Mouse (Mus musculus): ENCODE data around the gene Ank3. TPM values are rescaled to one million over a fixed set of nuclear protein-coding genes. Genes with fewer than 3 reads are reported as not detected.

Ank3 gene
- polyA plus RNA-seq, 1 experiment from 2014 or later, result 44.7 TPM

- DNase-seq (ENCODE audit: low spot score), result no peak
- Histone ChIP-seq H3K4me3 (no peak overlapping the region), H3K27me3 (ENCODE audit: insufficient read depth, poor library complexity, severe bottlenecking) (no peaks in the 10 kb centered on the region), H3K27ac (no peak overlapping the region), H3K36me3 (no peaks in the 10 kb centered on the region), H3K9me3 (no peaks in the 10 kb centered on the region), H3K4me1 (replicated peaks) (peaks cover 14% of the 10 kb centered on the region)
- WGBS, result 80% methylated on average over 17 of the region's 17 CpGs
These were observed 98.8 kb downstream of the Ank3 start for GRCm38 (mm10) chr10:69497382-69497781.

- Histone ChIP-seq H3K9me3 (no peaks in the 10 kb centered on the region), H3K4me1 (replicated peaks) (peaks cover 14% of the 10 kb centered on the region), H3K27ac (no peak overlapping the region), H3K27me3 (ENCODE audit: insufficient read depth, poor library complexity, severe bottlenecking) (no peaks in the 10 kb centered on the region), H3K4me3 (no peak overlapping the region), H3K36me3 (no peaks in the 10 kb centered on the region)
- no peak for DNase-seq (ENCODE audit: low spot score)
- 60% methylated on average over 11 of the region's 11 CpGs for WGBS
These were observed 101.7 kb downstream of the Ank3 start for GRCm38 (mm10) chr10:69500171-69500860.

GRCm38 (mm10) chr10:69503791-69504190, 105.2 kb downstream of the Ank3 start:
- Histone ChIP-seq H3K4me1 (replicated peaks) (peaks cover 14% of the 10 kb centered on the region), H3K27me3 (ENCODE audit: insufficient read depth, poor library complexity, severe bottlenecking) (no peaks in the 10 kb centered on the region), H3K36me3 (no peaks in the 10 kb centered on the region), H3K27ac (no peak overlapping the region), H3K4me3 (no peak overlapping the region), H3K9me3 (no peaks in the 10 kb centered on the region)
- WGBS, result 87% methylated on average over 4 of the region's 4 CpGs
- DNase-seq (ENCODE audit: low spot score), result no peak

GRCm38 (mm10) chr10:69507719-69508118, 109.1 kb downstream of the Ank3 start:
- no peaks in the 10 kb centered on the region for H3K4me1 ChIP-seq (replicated peaks)
- H3K27me3 ChIP-seq (ENCODE audit: insufficient read depth, poor library complexity, severe bottlenecking), result no peaks in the 10 kb centered on the region
- DNase-seq (ENCODE audit: low spot score), result no peak
- 92% methylated on average over 8 of the region's 8 CpGs for WGBS
- no peaks in the 10 kb centered on the region for H3K36me3 ChIP-seq
- H3K4me3 ChIP-seq, result no peak overlapping the region
- H3K27ac ChIP-seq, result no peak overlapping the region
- no peaks in the 10 kb centered on the region for H3K9me3 ChIP-seq

- H3K36me3 ChIP-seq, result no peaks in the 10 kb centered on the region
- no peak overlapping the region for H3K27ac ChIP-seq
- no peaks in the 10 kb centered on the region for H3K4me1 ChIP-seq (replicated peaks)
- H3K27me3 ChIP-seq (ENCODE audit: insufficient read depth, poor library complexity, severe bottlenecking), result no peaks in the 10 kb centered on the region
- DNase-seq (ENCODE audit: low spot score), result no peak
- H3K9me3 ChIP-seq, result no peaks in the 10 kb centered on the region
- H3K4me3 ChIP-seq, result no peak overlapping the region
- 84% methylated on average over 8 of the region's 8 CpGs for WGBS
These were observed 111.8 kb downstream of the Ank3 start for GRCm38 (mm10) chr10:69510392-69510791.

GRCm38 (mm10) chr10:69511234-69511633, 112.7 kb downstream of the Ank3 start:
- Histone ChIP-seq H3K9me3 (no peaks in the 10 kb centered on the region), H3K27ac (no peak overlapping the region), H3K4me3 (no peak overlapping the region), H3K4me1 (replicated peaks) (no peaks in the 10 kb centered on the region), H3K36me3 (no peaks in the 10 kb centered on the region), H3K27me3 (ENCODE audit: insufficient read depth, poor library complexity, severe bottlenecking) (no peaks in the 10 kb centered on the region)
- DNase-seq (ENCODE audit: low spot score), result no peak
- 86% methylated on average over 1 of the region's 1 CpGs for WGBS

GRCm38 (mm10) chr10:69521977-69522376, 123.4 kb downstream of the Ank3 start:
- H3K4me3 ChIP-seq, result no peak overlapping the region
- WGBS, result 85% methylated on average over 4 of the region's 4 CpGs
- no peak for DNase-seq (ENCODE audit: low spot score)
- no peak overlapping the region for H3K27ac ChIP-seq
- H3K36me3 ChIP-seq, result no peaks in the 10 kb centered on the region
- no peaks in the 10 kb centered on the region for H3K27me3 ChIP-seq (ENCODE audit: insufficient read depth, poor library complexity, severe bottlenecking)
- H3K4me1 ChIP-seq (replicated peaks), result 0 out of 2 replicates have a peak, but pooled peaks cover 2% of the 10 kb centered on the region
- H3K9me3 ChIP-seq, result no peaks in the 10 kb centered on the region

GRCm38 (mm10) chr10:69523202-69523601, 124.6 kb downstream of the Ank3 start:
- H3K27me3 ChIP-seq (ENCODE audit: insufficient read depth, poor library complexity, severe bottlenecking), result no peaks in the 10 kb centered on the region
- no peak overlapping the region for H3K4me3 ChIP-seq
- no peak overlapping the region for H3K27ac ChIP-seq
- WGBS, result 73% methylated on average over 3 of the region's 3 CpGs
- no peak for DNase-seq (ENCODE audit: low spot score)
- H3K36me3 ChIP-seq, result no peaks in the 10 kb centered on the region
- peaks cover 2% of the 10 kb centered on the region; the same call in 1 of the 2 replicates for H3K4me1 ChIP-seq (replicated peaks)
- H3K9me3 ChIP-seq, result no peaks in the 10 kb centered on the region

GRCm38 (mm10) chr10:69527318-69527717, 128.7 kb downstream of the Ank3 start:
- Histone ChIP-seq H3K27ac (no peak overlapping the region), H3K27me3 (ENCODE audit: insufficient read depth, poor library complexity, severe bottlenecking) (no peaks in the 10 kb centered on the region), H3K36me3 (no peaks in the 10 kb centered on the region), H3K4me1 (replicated peaks) (peaks cover 5% of the 10 kb centered on the region), H3K9me3 (no peaks in the 10 kb centered on the region), H3K4me3 (no peak overlapping the region)
- no peak for DNase-seq (ENCODE audit: low spot score)
- WGBS, result 88% methylated on average over 10 of the region's 10 CpGs

GRCm38 (mm10) chr10:69528746-69529145, 130.2 kb downstream of the Ank3 start:
- Histone ChIP-seq H3K27me3 (ENCODE audit: insufficient read depth, poor library complexity, severe bottlenecking) (no peaks in the 10 kb centered on the region), H3K27ac (no peak overlapping the region), H3K9me3 (no peaks in the 10 kb centered on the region), H3K4me3 (no peak overlapping the region), H3K4me1 (replicated peaks) (peaks cover 20% of the 10 kb centered on the region), H3K36me3 (no peaks in the 10 kb centered on the region)
- WGBS, result 42% methylated on average over 4 of the region's 4 CpGs
- DNase-seq (ENCODE audit: low spot score), result peak; percentile 55

GRCm38 (mm10) chr10:69530326-69530725, 131.8 kb downstream of the Ank3 start:
- no peaks in the 10 kb centered on the region for H3K36me3 ChIP-seq
- no peak for DNase-seq (ENCODE audit: low spot score)

GRCm38 (mm10) chr10:69531569-69531968, 133.0 kb downstream of the Ank3 start:
- Histone ChIP-seq H3K4me3 (no peak overlapping the region), H3K27ac (no peak overlapping the region), H3K9me3 (no peaks in the 10 kb centered on the region), H3K36me3 (no peaks in the 10 kb centered on the region), H3K4me1 (replicated peaks) (peaks cover 41% of the 10 kb centered on the region), H3K27me3 (ENCODE audit: insufficient read depth, poor library complexity, severe bottlenecking) (no peaks in the 10 kb centered on the region)
- 79% methylated on average over 5 of the region's 5 CpGs for WGBS
- no peak for DNase-seq (ENCODE audit: low spot score)

More at GRCm38 (mm10) chr10:69530326-69530725, 131.8 kb downstream of the Ank3 start:
- Histone ChIP-seq H3K9me3 (no peaks in the 10 kb centered on the region), H3K27me3 (ENCODE audit: insufficient read depth, poor library complexity, severe bottlenecking) (no peaks in the 10 kb centered on the region), H3K4me3 (no peak overlapping the region), H3K4me1 (replicated peaks) (peaks cover 32% of the 10 kb centered on the region), H3K27ac (no peak overlapping the region)
- 87% methylated on average over 6 of the region's 6 CpGs for WGBS

- Histone ChIP-seq H3K4me3 (no peak overlapping the region), H3K9me3 (no peaks in the 10 kb centered on the region), H3K27ac (peak overlapping the region; percentile 41), H3K4me1 (replicated peaks) (peaks cover 47% of the 10 kb centered on the region), H3K27me3 (ENCODE audit: insufficient read depth, poor library complexity, severe bottlenecking) (no peaks in the 10 kb centered on the region), H3K36me3 (no peaks in the 10 kb centered on the region)
- DNase-seq (ENCODE audit: low spot score), result no peak
- WGBS, result 66% methylated on average over 10 of the region's 10 CpGs
These were observed 133.7 kb downstream of the Ank3 start for GRCm38 (mm10) chr10:69532169-69532730.

Measured in hindbrain, embryonic 10.5 days (tissue).